Mouse (Mus musculus) heart, adult 8-10 months (tissue): Measurements from ENCODE around the gene Des. TPM values are rescaled to one million over a fixed set of nuclear protein-coding genes. Genes with fewer than 3 reads are reported as not detected.
A peak's percentile ranks its signal among the peaks of the same experiment; 100 is the strongest.

Experiments used
- DNase-seq: peaks from one replicate; pipeline ENCODE4 v3.0.0; 2022; ENCODE audit warnings: low spot score
- total RNA-seq, 4 experiments: library from RNA; stranded (reverse); gene quantifications; 2 replicates each; pipeline ENCODE4 v1.2.4; 2022

The Des gene
- 1,000 to 10,000 TPM; 1,263 to 1,551 (median 1,367) TPM for total RNA-seq

DNA sequence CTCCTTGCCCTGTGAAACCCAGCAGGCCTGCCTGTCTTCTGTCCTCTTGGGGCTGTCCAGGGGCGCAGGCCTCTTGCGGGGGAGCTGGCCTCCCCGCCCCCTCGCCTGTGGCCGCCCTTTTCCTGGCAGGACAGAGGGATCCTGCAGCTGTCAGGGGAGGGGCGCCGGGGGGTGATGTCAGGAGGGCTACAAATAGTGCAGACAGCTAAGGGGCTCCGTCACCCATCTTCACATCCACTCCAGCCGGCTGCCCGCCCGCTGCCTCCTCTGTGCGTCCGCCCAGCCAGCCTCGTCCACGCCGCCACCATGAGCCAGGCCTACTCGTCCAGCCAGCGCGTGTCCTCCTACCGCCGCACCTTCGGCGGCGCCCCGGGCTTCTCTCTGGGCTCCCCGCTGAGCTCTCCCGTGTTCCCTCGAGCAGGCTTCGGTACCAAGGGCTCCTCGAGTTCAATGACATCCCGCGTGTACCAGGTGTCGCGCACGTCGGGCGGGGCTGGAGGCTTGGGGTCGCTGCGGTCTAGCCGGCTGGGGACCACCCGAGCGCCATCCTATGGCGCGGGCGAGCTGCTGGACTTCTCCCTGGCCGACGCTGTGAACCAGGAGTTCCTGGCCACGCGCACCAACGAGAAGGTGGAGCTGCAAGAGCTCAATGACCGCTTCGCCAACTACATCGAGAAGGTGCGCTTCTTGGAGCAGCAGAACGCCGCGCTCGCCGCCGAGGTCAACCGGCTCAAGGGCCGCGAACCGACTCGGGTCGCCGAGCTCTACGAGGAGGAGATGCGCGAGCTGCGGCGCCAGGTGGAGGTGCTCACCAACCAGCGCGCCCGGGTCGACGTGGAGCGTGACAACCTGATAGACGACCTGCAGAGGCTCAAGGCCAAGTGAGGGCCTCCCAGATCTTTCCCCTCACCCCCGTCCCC, at the start of gene Des:
TSS of gene Des (plus strand) at position 218 of the 920 bp plus-strand sequence.
- peak; percentile 73 for DNase-seq

DNA sequence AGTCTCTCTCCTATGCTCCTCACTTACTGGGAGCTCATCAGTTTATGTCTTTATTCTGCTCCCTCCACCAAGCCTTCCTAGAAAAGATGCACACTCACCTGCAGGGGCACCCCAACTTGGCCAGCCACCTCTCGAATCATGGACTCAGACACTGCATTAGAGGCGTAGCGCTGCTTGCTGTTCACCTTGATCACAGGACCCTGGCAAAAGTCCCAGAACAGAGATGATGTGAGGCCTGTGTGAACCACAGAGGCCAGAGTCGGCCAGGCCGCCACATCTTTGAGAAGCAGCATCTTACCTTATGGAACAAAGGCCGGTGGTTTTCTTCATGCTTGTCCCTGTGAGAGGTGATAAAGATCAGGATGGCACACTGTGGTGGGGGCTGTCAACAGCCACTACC, 48.4 kb upstream of the Des start:
- no peak for DNase-seq

DNA sequence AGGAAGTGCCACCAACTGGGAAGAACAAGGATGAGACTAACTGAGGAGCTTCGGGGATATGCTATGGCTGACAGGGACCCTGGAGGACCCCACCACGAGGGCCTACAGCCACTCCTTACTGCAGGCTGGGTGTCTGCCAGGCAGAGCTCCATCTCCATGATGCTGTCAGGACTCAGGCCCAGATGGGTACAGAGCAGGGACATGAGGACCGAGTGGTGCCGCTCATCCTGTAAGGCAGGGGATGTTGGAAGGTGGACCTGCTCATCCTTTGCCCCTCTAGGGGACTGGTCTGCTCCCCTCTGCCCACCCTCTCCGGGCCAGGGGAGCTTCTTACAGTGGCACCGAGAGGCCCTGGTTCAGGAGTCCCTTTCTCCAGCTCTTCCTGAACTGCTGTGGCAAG, 45.1 kb upstream of the Des start:
- DNase-seq, result no peak

DNA sequence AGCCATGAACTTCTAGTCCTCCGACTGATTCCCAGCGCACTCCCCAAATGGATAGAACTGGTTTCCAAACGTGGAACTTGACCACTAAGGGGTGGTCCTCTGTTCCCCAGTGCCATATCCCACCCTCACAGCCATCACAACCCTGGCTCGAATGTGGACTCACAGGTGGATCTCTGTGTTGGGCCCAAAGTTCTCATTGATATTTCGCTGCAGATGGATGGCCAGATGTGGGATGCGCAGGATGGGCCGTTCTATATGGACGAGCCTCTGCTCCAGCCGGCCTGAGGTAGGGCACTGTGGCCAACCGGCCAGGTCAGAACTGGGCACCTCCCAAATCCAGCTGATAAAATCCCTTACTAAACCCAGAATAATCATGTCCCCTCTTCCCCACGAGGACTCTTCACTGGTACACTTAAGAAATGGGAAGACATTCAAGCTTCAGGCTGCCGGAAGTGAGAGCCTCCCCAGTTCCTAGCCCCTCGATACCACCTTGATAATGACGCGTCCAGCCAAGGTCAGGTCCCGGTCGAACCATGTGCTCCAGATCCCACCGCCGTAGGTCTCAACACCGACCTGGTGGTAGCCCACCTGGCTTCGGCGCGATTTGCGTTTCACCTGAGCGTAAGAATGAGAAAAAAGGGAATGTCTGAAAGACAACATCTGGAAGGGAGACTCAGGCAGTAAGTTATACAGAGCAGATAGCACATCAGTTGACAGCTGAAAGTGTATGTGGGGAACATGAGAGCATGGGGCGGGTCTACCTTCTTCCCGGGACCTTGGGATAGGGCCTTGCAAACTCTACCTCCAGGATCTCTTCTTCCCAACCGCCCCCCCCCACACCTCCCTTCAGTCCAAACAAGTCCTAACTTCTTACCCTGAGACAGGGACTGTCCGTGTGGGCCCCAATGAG, 44.4 kb upstream of the Des start:
- DNase-seq, result no peak

DNA sequence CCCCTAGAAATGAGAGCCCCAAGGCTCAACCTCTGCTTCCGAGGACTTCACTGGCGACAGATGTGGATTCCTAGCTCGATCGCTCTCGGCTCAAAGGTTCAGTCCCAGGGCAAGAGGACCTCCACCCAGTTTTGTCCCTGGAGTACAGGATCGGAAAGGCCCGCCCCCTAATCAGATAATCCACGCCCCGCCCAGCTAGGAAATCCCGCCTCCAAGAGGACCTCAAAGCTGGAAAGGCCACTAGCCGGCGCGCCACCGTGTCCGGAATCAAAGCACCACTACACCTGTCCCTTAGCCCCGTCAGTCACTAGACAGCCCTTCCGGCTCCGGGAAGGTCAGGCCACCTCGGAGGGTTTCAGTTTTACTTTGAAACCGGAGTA, 43.3 kb upstream of the Des start:
- DNase-seq, result peak; percentile 92

DNA sequence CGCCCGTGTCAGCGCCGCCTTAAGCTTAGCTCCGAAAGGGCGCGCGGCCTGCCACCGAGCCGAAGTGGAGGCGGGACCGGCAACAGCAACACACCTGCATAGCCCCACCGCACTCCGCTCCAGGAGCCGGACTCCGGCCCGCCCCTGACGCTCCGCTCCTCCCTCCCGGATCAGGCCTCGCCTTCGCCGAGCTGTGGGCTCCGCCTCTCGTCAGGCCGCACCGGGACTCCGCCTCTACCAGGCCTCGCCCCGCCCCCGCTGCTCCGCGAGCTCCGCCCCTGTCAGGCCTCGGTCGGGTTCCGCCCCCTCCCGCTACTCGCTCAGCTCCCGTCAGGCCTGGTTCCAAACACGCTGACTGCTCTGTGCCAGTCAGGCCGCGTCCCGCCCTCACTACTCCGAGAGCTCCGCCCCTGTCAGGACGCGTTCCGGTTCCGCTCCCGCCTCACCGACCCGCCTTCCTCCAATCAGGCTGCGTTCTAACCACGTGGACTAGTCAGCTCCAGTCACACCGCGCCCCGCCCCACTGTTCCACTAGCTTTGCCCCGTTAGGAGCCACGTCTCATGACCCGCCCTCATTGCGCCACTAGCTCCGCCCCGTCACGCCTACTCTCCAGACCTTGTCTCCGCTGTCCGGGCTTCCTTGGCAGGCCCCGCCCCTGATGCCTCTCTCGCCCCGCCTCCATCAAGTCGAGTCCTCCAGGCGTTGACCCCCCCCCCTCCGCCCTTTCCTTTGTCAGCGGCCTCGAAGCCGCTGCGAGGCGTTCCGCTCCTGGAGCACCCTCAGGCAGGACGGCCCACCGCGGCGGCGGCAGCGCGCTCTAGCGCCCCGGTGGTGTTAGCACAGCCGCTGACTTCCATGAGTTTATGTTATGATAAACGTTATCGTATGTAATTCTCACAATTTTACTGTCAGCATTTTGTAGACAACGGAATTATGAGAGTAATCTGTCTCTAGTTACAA, 42.6 kb upstream of the Des start, which contains the start of gene Dnpep:
TSS of gene Dnpep (minus strand) at position 750 of the 961 bp plus-strand sequence.
- peak; percentile 100 for DNase-seq

DNA sequence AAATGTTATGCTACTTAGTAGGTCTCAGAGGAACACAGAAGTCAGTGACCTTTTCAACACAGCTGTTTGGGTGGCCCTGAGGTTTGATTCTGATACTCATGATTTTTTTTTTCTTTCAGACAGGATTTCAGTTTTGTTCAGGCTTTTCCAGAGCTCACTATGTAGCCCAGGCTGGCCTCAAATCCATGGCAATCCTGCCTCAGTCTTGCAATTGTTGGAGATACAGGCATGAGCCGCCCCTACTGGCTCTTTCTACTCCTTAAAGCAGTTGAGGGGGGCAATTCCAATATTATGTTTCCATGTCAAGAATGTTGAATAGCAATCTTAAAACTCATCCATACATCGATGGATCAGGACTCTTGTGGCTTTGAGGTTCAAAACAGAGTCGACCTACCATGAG, 41.8 kb upstream of the Des start:
- DNase-seq, result no peak

DNA sequence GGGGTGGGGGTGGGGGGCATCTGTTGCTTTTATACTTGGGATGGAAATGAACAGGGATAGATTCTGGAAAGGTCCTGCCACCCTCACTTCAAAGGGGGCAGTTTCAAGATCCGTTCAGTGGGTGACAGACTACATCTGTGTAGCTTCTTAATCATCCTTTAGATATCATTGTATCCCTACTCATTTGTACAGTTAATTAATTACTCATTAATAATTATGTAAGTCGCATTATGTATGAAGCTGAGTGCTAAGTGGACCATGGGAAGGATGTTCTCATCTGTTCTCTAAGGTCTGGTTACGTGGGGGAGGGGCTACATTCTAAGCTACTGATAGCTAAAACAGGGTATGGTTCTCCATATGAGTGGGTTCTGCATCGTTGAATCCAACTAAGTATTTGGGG, 41.4 kb upstream of the Des start:
- DNase-seq, result no peak

DNA sequence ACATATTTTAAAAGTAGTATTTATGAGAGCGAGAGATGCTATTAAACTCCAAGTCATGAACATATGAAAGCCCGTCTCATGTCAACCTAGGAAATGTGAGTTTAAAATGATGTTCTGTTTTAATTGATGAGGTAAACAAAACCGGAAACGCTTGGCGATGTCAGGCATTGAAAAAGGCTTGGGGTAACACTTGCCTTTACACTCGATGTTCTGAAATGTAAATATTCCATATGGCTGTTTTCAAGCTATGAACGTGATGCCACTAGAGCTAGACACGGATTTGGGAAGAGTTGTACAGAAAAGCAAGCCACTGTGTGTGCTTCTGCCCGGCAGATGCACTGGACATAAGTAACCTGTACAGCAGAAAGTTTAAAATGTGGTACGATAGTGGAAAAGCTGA, 41.0 kb upstream of the Des start:
- DNase-seq, result no peak

DNA sequence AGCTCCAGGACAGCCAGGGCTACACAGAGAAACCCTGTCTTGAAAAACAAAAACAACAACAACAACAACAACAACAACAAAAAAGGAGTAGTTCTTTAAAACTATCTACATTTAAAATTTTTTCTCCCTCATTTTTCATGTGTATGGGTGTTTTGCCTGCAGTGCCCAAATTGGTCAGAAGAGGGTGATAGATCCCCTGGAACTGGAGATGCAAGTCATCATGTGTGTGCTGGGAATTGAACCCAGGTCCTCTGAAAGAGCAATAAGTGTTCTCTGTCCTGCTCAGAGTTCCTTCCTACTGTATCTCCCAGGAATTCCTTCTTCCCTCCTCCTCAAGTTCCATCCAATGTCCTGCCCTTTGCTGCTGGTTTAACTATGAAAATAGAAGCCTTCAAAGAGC, 32.7 kb upstream of the Des start:
- no peak for DNase-seq

DNA sequence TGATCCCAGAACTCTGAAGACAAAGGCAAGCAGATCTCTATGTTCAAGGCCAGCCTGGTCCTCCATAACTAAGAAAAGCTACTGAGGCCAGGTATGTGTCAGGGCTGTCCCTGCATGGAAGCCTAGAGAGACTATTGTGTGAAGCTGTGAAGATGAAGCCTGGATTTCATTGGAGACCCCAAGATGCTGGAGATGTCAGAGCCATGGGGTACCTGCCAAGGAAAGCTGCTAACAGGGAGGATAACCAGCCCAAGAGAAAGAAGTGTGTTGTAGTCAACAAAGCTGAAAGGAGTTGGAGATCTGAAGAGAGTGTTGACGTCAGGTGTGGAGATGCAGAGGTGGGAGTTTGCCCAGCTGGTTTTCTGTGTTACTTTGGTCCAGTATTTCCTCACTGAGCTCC, 28.9 kb upstream of the Des start:
- no peak for DNase-seq

DNA sequence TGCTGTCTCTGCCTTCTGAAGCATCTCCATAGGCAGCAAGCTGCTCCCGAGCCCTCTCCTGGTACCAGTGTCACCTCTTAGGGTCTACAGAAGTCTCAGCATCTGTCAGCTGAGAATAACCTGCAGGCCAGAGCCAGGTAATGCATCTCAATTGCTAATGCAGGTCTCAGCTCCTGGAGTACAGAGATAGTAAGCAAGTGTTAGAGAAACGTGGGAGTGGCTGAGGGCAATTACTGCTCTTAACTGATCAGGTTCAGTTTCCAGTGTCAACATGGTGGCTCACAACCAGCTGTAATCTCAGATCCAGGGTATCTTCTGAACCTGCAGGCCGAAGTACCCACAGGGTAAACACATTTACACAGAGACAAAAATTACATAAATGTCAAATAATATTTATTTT, 23.7 kb upstream of the Des start:
- no peak for DNase-seq

DNA sequence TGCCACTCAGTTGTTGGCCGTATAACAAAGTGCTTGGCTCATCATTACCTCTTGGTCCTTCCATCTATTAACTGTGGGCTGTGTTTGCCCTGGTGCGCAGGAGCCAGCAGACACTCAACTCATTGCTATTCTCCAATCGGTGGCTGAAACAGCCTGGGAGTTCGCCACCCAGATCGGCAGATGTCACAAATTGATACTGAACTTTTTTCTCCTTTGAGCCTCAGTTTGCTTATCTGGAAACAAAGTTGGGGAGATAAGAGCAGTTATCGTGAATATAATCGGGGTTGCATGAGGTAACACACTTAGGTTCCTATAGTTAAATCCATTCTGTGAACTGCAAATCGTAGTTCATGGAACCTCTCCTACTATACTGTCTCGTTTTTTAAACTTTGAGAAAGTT, 23.0 kb upstream of the Des start:
- DNase-seq, result no peak

DNA sequence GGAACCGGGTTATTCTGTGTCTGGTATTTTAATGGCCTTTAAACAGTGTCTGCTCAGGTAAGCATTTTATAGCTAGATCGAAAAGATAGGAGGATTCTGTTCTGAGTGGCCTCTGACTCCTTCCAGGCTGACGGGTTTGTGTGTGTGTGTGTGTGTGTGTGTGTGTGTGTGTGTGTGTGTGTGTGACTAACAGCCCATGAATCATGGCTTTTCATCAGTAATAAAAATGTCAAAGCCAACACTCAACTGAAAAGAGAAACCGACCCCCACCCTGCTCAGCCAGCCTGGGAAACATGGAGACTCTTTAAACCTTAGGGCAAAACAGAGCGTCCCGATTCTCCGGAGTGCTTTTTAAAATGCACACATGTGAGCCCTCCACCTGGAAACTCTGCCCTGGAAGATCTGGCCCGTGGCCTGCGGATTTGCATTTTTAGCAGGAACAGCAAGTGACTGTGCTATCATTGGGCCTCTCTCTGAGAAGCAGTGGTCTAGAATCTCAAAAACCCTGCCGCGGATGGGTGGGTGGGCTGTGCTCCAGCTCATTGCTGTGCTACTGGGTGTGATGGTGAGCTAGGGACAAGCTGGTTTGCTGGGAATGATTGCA, 21.9 kb upstream of the Des start:
- DNase-seq, result no peak

DNA sequence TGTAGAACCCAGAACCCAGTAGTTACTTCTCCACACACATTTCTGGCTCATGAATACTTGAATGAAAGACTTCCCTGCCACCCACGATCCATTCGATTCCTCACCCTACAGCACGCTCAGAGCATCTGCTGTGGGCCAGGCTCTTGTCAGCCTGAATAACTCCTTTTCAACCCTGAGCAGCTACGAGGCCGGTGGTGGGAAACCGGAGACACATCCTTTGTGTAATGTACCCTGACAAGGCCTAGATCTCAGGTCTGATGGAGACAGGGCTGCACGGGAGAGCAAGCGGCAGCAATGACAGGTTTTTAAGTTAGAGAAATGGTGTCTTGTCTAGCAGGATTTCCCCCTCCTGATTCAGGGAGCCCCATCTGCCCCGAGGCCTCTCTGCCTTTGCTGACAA, 20.8 kb upstream of the Des start:
- DNase-seq, result no peak

DNA sequence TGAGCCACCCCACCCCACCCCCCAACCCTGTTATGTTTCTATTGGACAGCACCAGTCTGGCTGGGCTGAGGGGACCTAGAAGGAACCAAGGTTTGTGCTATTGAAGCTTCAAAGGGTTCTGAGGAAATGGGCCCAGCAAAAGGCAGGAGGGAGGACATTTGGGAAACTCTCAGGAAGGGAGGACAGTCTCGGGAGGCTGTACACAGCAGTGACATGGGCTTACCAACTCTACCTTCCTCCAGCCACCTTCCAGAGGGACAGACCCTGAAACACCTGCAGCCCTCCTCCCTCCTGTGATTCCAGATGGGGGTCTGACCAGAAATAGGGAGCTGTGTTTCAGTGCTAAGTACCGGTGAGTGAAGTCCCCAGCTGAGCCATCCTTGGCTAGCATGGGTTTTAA, 19.6 kb upstream of the Des start:
- DNase-seq, result no peak

DNA sequence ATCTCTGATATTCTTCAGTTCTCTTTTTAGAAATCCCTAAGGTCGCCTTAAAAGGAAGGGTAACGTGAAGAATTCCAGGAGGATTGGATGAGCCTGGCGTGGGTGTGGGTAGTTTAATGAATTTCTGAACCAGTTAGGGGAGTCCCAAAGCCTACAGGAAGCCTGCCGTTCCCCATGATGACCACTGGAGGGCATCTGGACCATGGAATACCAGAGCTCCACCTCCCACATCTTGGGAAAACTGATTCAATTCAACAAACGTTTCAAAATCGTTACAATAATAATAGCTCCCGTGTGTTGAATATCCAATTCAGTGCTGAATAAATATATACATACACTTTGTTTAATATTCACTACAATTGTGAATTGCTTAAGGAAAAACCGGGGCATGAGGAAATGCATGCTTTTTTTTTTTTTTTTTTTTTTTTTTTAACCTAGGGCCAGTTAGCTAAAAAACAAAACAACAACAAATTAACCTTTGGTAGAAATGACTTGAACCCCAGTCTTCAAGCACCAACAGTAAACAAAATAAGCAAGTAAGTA, 17.2 kb upstream of the Des start:
- peak; percentile 76 for DNase-seq

DNA sequence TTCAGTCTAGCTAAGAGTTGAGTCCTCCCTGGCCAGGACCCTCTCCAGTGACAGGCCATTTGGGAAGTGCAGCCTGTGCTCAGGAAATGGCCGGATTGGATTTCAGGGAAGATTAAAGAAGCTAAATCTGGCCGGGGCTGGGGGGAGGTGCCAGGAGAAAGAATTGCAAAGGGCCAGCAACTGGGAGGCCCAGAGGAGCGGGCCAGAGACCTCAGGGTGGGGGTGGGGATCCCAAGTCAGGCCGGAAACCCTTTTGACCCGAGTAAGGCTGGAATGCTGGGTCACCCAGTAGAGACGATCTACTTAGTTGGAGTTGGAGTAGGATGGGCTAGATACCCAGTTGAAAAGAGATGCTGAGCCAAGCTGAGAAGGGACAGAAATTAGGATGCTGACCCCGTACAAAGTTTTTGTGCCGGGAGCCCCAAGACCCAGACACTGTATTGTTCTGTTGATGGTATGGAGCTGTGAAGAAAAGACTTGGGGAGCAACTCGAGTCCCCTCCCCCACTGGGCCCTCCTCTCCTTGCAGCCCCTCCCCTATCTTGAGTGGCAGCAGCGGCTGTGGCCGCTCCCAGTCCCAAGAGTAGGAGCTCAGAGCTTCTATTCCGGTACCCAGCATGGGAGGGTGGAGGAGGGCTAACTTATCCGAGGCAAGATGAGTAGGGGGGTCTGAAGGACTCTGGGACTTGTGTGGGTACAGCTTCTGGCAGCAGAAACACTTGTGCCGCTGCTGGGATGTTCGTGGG, 15.7 kb upstream of the Des start:
- DNase-seq, result no peak

DNA sequence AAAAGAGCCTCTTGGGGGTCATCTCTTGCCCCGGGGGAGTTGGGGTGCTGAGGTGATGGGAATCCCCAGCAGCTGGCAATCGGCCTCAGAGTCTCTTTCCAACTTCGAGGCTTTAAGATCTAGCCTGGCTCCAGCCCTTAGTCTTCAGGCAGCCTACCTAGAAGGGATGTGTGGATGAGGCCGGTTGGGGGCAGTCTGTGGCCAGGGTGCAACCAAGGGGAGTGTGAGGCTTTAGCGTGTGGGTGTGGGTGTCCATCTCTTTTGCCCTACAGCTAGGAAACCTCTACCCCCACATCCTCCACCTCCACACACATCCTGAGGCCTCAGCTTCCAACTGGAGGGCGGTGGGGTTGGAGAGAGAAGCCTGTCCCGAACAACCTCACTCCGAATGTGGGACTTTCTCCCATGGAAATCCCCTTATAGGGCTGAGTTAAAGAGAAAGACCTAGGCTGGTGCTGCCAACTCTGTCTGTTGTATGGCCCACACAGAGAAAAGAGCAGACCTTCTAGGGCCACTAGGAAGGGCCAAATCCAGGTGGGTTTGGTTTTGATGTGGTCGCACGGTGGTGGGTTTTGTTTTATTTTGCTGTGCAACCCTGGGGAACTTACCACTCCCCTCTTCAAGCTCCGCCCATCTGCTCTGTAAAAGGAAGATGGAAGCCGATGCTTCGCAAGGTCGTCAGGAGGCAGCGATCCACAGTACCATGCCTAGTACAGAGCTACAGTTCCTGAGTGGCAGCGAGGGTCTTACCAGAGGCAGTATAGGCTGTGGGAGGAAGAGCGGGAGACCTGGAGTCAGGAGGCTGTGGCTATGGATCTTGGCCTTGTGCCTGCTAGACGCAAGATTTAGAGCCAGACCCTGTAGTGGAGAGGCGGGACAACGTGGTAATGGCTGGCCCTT, 14.8 kb upstream of the Des start:
- DNase-seq, result no peak
